Mouse (Mus musculus) cerebellum, adult 18-20 months (tissue): ENCODE measurements at regions not wholly inside any gene's neighbourhood (a gene's known extent, or its start where the extent isn't known, plus 50 kb on each side); places are given as distances from the start of the nearest gene placed in this dataset.
"Not testable (repeated sequence)": the region's sequence is repeated elsewhere in the genome, so short reads cannot be mapped to it uniquely, and the experiment has no call there.

ENCODE experiments used
- DNase-seq, 2 experiments: peaks; one replicate each; pipeline ENCODE4 v3.0.0; 2021

- not testable (repeated sequence) for DNase-seq
Measured at GRCm38 (mm10) chr12:77526581-77526980, 288.7 kb downstream of the Fut8 start.

DNA sequence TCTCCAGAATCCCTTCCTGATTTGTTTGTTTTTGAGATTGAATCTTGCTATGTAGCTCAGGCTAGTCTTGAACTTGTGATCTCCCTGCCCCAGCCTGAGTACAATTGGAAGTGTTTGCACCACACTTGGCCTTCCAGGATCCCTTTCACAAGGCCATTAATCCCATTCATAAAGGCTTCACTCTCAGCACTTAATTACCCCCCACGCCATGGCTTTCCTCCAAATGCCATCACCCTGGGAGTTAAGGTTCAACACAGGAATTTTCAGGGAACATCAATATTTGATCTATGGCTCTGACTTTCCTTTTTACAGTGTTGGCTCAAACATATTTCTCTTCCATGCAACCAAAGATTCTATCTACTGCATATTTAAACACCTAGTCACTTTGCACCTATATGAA is 289.6 kb downstream of the Fut8 start:
- peak; percentile 32 to 51 for DNase-seq

DNA sequence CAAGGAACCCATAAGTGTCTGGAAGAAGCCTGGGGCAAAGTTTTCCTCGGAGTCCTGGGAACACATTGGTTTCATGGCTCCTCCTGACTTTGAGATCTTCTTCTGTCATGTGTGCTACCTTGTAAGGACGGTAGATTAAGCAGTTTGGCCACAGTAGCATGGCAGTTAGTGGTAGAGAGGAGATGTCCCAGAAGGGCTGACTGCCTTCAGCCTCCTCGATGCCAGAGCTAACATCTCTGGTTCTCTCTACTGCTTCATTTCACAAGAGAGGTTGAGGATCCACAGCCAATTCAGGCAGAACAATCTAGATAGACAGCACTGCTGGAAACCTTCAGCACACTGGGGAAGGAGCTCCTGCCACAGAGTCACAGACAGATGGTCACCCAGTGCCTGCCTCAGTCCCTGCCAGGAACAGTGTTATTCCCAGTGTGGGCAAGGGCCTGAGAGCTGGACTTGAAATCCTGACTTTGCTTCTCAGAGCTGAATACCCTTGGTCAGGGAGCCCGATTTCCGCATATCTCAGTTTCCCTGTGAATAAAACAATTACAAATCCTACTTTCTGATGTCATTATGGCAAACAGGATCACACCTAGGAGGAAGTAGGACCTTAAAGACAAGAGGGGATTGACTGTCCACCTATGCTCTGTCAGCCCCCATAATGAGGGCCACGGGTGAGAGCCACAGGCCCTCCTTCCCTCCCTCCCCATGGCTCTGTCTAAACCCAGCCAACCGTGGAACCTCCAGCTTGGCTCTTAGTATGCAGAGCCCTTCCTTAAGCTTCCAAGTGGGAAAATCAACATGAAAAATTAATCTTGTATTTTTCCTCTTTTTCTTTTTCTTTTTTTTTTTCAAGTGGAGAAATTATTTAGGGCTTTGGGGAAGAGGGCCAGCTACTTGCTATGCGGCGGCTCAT is 290.3 kb downstream of the Fut8 start:
- DNase-seq, result peak; percentile 90 to 97

DNA sequence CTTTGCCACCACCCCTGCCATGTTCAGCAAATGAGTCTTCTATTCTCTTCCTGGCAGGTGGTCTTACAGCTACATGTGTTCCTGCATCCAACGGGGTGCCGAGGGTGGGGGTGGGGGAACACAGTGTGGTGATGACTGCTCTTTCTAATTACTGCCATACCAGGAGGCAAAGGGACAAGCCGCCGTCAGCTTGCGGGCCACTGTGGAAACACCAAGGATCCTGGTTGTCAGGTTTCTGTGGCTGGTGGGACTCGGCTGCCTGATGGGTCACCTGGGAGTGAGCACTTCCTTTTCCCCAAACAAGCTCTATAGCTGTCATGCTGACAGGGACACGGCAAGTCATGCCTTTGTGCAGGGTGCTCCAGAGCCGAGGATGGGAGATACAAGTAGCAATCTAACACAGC is 290.9 kb downstream of the Fut8 start:
- DNase-seq, result peak; percentile 45 to 63

DNA sequence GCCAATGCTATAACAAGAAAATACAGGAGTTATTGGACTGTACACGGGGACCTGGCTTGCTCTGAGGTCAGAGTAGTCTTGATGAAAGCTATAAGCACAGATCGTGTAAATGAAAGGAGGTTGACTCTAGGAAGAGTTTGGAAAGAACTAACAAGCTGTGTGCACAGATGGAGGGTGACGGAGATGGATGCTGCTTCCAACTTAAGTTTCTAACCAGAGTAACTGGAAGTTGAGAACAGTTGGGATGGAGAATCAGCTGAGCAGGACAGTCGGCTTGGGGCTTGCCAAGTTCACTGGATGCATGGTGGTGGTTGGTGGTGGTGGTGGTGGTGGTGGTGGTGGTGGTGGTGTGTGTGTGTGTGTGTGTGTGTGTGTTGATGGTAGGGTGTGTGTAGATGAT is 291.5 kb downstream of the Fut8 start:
- DNase-seq, result no peak

- no peak for DNase-seq
Measured at GRCm38 (mm10) chr12:77529955-77530354, 292.0 kb downstream of the Fut8 start.

DNA sequence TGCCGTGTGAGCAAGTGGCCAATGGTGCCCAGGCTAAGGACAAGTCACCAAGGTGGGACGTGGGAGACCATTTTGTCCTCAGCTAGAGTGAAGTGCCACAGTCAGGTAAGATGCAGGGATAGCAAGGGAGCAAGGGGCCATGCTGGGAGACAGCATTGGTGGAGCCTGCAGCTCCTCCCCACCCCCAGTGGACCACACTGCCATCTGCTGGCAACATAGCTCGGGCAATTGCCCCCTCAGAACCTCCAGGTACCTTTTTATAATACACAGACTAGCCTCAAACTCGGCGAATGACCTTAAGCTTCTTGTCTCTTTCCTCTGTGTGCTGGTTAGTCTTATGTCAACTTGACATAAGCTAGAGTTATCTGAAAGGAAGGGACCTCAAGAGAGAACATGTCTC is 293.4 kb downstream of the Fut8 start:
- DNase-seq, result peak in 1 of 2 experiments; percentile 39

GRCm38 (mm10) chr12:77532547-77532946 is 294.6 kb downstream of the Fut8 start:
- no peak for DNase-seq

DNA sequence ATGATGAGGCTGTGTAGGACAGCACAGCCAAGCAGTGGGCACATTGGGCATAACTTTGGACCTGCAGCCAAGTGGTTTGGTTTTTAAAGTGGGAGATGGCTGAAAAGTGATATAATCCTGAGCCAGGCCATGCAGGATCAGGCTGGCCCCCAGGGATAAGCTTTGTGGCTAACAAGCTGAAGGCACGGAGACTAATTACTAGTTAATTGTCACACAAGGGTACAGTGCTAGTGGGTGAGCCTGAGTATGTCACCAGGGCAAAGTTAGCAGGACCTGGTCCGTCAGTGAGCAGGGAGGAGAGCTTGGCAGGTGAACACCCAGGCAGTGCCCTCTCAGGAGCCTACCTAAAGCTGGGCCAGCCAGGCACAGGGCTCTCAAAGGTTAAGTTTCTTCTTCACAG is 295.7 kb downstream of the Fut8 start:
- DNase-seq, result no peak

- no peak for DNase-seq
Measured at GRCm38 (mm10) chr12:77534079-77534478, 296.2 kb downstream of the Fut8 start.

GRCm38 (mm10) chr12:77535147-77535546 is 297.2 kb downstream of the Fut8 start:
- DNase-seq, result no peak

GRCm38 (mm10) chr12:77537139-77537848 is 299.4 kb downstream of the Fut8 start:
- DNase-seq, result no peak

DNA sequence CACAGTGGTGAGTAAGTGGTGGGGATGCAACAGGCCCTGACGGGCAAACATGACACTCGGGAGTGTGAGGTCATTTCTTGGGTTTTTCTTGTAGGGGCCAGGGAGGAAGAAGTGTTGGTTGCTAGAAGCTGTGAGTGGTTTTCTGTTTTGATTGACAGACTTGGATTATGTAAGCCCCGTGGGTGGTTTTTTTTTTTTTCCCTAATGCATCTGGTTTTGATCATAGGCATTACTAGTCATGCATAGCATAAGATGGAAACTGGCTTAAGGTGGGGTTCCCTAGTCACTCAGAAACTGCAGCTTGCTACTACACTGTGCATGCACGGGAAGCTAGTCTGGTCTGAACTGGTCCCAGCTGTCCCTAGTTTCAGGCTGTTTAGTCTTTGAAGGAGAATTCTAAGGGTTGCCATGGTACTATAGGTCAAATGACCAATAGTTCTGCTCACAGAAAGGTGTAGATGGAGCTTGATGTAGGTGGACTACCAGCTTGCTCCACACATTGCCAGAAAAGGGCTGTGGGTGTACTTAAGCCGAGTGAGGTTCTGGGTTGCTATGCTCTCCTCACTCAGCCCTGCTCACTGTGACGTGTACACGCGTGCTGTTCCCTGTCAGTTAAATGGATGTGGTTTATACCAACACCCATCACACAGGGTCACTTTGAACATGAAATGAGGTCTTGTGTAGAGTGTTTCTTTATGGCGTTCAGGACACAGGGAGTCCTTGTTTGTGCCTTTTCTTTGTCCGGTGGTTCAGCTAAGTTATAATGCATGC is 301.9 kb downstream of the Fut8 start:
- no peak for DNase-seq

DNA sequence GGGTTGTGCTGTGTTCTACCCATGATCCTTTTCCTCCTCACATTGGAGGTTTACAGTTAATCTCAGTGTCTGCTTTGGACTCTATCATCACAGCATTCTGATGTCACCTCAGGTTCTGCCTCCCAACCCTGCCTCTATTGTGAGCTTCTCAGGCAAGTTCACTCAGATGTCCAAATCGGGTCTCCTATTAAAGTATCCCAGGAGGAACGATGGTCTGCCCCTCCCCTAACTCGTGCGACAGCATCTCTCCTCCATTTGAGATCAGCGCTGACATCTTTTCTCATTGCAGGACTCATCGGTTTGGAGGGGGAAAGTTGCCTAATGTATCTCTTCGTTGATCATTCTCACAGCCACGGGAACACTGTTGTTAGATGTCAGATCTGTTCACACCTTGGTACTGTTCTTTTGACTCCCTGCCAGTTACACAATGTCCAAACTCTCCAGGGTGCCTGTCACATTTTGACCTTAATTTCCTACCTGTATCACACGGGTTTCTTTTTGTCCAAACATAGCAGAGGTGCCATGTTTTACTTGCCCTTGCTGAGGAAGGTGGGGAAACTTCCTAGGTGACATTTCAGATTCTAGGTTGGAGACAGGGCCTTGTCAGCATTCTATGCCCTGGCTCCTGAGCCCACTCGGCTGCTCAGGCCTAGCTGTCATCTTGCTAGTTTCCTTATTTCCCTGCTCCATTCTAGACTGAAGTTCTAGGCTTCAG is 303.3 kb downstream of the Fut8 start:
- peak in 1 of 2 experiments; percentile 24 for DNase-seq

GRCm38 (mm10) chr12:77541826-77542225 is 303.9 kb downstream of the Fut8 start:
- DNase-seq, result no peak

DNA sequence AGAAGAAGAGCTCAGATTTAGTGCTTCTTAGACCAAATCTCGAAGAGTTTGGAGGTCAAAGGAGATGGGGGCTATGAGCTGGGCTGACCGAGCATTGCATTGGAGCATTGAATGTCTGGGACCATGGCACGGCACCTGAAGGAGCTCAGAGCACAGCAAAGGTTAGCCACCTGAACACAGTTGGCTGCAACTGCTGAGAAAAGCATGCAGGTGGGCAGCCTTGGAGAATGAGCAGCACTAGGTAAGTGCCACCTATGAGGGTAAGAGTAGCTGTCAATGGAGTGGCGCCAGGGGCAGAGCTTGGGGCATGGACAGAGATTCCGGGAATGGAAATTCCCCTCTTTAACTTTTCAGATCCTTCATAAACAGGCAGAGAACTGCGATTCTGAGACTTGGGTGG is 305.7 kb downstream of the Fut8 start:
- DNase-seq, result no peak

DNA sequence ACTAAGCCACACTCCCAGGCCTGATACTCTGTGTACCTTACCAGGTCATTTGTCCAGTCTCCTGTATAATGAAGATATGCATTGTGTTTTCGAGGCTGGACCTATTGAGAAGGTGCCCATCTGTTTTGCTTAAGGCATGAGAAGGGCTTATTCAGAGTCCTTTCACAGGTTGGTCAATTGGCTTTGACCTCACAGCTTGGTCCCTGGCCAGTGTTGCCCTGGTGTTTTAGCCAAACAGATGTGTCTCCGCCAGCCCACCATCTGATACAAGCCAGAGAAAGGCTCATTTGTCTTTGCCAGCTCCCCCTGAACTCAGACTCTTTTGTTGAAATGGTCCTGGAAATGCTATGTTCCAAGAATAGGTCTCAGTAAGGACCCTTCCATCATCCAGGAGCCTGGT is 308.2 kb downstream of the Fut8 start:
- no peak for DNase-seq

- peak; percentile 70 to 76 for DNase-seq
Measured at GRCm38 (mm10) chr12:77568286-77568685, 330.4 kb downstream of the Fut8 start.

DNA sequence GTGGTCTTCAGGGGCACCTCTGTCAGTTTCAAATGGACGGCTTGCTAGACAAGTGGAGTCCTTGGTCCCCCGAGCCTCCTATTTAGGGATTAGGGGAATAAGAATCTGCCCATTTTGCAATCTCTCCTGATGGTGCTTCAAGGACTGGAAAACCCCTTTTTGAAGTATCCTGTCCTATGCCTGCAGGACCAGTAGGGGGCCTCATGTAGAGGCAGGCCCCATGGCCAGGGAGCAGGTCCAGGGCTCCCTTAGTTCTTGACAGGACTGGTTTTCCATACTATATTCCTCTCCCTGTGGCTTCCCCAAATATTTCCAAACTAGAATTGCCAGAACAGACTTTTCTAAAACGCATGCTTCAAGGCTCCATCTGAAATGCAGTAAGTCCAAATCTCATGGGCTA is 332.6 kb downstream of the Fut8 start:
- DNase-seq, result no peak

DNA sequence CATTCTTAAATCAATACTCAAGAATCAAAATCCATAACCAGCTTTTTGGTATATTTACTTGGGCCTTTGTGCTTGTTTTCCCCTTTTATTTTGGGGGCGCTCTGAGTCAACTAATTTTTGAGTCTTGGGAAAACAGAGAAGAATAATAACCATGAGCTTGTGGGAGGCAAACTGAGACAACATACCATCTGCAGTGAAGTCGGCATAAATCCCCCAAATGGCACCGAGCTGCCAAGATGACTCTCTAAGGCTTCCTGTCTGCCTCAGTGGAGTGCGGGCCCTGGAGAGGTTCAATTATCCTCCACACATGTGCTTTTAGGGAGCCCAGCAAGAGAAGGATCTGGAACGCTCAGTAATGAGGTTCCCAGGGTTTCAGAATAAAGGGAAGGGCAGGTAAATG is 333.1 kb downstream of the Fut8 start:
- no peak for DNase-seq

- no peak for DNase-seq
Measured at GRCm38 (mm10) chr12:77575046-77575445, 337.1 kb downstream of the Fut8 start.

DNA sequence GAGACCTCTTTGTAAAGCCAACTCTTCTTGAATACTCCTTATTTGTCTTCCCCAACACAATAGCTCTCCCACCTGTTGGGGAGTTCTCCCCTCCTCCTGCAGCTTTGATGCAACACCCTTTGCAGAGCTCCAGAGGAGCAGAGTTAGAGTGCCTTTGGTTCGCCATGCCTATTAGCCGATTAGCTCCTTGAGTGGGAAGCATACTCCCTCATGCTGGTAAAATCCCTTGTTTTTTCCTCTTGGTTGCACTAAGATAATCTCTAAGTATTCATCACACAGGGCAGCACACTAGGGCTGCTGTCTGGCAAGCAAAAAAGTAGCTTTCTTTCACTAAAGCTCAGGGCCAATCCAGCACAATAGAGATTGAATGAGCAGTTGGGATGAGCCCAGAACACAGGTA is 350.4 kb downstream of the Fut8 start:
- DNase-seq, result no peak

- peak; percentile 60 to 67 for DNase-seq
Measured at GRCm38 (mm10) chr12:77589416-77589815, 351.5 kb downstream of the Fut8 start.
